In the genomic region with DNA sequence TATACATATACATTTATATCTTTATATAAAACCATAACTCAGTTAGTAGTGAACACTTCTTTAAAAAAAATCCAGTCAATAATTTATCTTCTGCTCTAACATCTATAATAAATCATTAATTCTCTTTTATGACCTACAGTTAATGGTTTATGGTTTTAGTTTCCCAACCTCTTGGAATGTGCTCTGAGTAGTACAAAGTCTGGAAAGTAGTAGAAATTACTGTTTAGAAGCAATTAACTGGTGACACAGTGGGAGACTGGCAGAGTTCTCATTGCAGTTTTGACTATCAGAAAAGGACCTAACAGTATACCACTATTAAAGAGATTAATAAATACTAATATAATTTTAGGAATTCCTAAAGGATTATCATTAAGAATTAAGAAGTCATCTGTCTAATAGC, we compare ENCODE assay signal across 13 mouse cellular contexts.
"Had no signal": no experiment of that assay in that cellular context is flagged by ENCODE, and none has a peak within 500 bp of the region (broad histone marks: within the 10 kb centered on the region; RNA-seq: fewer than 3 reads in every experiment).

No protein-coding gene starts in this region.

- H3K36me3 ChIP-seq: limb, embryonic 13.5 days; liver, embryonic 12.5 days; midbrain, embryonic 12.5 days; stomach, embryonic 15.5 days had no signal

- H3K4me2 ChIP-seq: hindbrain, embryonic 14.5 days; limb, embryonic 13.5 days; liver, embryonic 12.5 days; lung, embryonic 14.5 days; midbrain, embryonic 12.5 days; stomach, embryonic 15.5 days had no signal

- H3K4me3 ChIP-seq: limb, embryonic 13.5 days; liver, embryonic 12.5 days; midbrain, embryonic 12.5 days; stomach, embryonic 15.5 days had no signal

- DNase-seq: left cerebral cortex, postnatal 4 days; lung, embryonic 14.5 days; lung, postnatal 10 days; right cerebral cortex, postnatal 14 days; thymus, adult 2 months; thymus, postnatal 25 days had no signal

- H3K9me3 ChIP-seq: limb, embryonic 13.5 days; liver, embryonic 12.5 days; midbrain, embryonic 12.5 days; stomach, embryonic 15.5 days had no signal

- ATAC-seq: liver, embryonic 12.5 days; midbrain, embryonic 16.5 days had no signal

- H3K27ac ChIP-seq: hindbrain, embryonic 14.5 days; limb, embryonic 13.5 days; liver, embryonic 12.5 days; macrophage; midbrain, embryonic 12.5 days; stomach, embryonic 15.5 days had no signal

- H3K27me3 ChIP-seq: limb, embryonic 13.5 days; liver, embryonic 12.5 days; midbrain, embryonic 12.5 days; stomach, embryonic 15.5 days had no signal

- H3K9ac ChIP-seq: hindbrain, embryonic 14.5 days; limb, embryonic 13.5 days; liver, embryonic 12.5 days; lung, embryonic 14.5 days; midbrain, embryonic 12.5 days; stomach, embryonic 15.5 days had no signal

- H3K4me1 ChIP-seq: limb, embryonic 13.5 days; liver, embryonic 12.5 days; midbrain, embryonic 12.5 days; stomach, embryonic 15.5 days had no signal
